ENCODE assay signal across 9 mouse cellular contexts in the genomic region with DNA sequence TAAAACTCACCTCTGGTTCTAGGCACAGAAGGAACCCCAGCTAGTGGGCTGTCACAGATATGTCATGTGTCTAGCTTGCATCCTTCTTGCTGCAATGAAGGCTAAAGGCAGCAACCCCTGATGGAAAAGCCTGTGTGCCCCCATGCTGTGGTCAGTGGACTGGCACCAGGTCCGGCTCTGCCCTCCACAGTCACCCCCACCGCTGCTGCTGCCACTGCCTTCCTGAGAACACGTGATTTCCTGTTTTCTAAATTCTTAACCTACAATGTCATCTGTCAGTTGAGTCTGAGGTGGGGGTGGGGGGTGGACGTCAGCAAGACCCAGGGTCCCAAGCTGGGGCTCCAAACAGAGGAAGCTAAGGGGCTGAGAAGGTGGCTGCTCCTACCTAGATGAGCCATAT.
A peak's percentile ranks its signal among the peaks of the same experiment; 100 is the strongest.
DNase-seq lines count a peak whose midpoint lies in the region; ATAC-seq lines count a peak whose summit lies in the region.
"Had no signal": no experiment of that assay in that cellular context is flagged by ENCODE, and none has a peak within 500 bp of the region (broad histone marks: within the 10 kb centered on the region; RNA-seq: fewer than 3 reads in every experiment).

No protein-coding gene starts in this region.

- peak; percentile 39 for ATAC-seq in megakaryocyte, adult 5-6 weeks (ENCODE audit: poor library complexity, severe bottlenecking)

- DNase-seq in spleen, adult 18-20 months = peak; percentile 37 to 43
- no peak for DNase-seq in spleen, adult 12 weeks (ENCODE audit: low spot score)
- DNase-seq in thymus, postnatal 4 days = peak; percentile 69
- DNase-seq in cerebellum, postnatal 10 days = no peak
- no peak for DNase-seq in urinary bladder, postnatal 10 days (ENCODE audit: low spot score)
- DNase-seq: kidney, postnatal 10 days had no signal

- H3K4me3 ChIP-seq in brown adipose tissue, adult 24 weeks (ENCODE audit: insufficient read depth, low read depth, low read length) = peak overlapping the region; percentile 55
- H3K4me3 ChIP-seq: hindbrain, embryonic 10.5 days had no signal

- peaks cover 26% of the 10 kb centered on the region for H3K4me1 ChIP-seq in brown adipose tissue, adult 24 weeks (ENCODE audit: control insufficient read depth, insufficient read depth, insufficient read length, low read length)

- peak overlapping the region; percentile 97 for H3K27ac ChIP-seq in brown adipose tissue, adult 24 weeks (replicated peaks; ENCODE audit: low read depth, low read length)

Comparison
In these comparisons a context has a peak if more than half of its experiments do, and no peak if none do; other contexts are left out.
1. DNase-seq: peak in spleen, adult 18-20 months (2 of 2) and thymus, postnatal 4 days (single experiment); none in spleen, adult 12 weeks (single experiment), cerebellum, postnatal 10 days (0 of 2) and urinary bladder, postnatal 10 days (single experiment).